ENCODE assay signal across 12 mouse cellular contexts in genomic region chr10:122386748-122387147, GRCm38 (mm10).
"Had no signal": no experiment of that assay in that cellular context is flagged by ENCODE, and none has a peak within 500 bp of the region (broad histone marks: within the 10 kb centered on the region; RNA-seq: fewer than 3 reads in every experiment).

No protein-coding gene starts in this region.

- H3K9ac ChIP-seq: intestine, embryonic 15.5 days; limb, embryonic 12.5 days; midbrain, embryonic 12.5 days; neural tube, embryonic 13.5 days had no signal

- H3K4me2 ChIP-seq: intestine, embryonic 15.5 days; limb, embryonic 12.5 days; midbrain, embryonic 12.5 days; neural tube, embryonic 13.5 days had no signal

- DNase-seq: kidney, adult 18-20 months; layer of hippocampus, adult 9-11 months; layer of hippocampus, postnatal 36 days; lung, adult 18-20 months; retina, postnatal 1 day; thymus, postnatal 36 days had no signal

- H3K36me3 ChIP-seq: intestine, embryonic 15.5 days; limb, embryonic 12.5 days; midbrain, embryonic 12.5 days; neural tube, embryonic 13.5 days had no signal

- H3K27ac ChIP-seq: intestine, embryonic 15.5 days; kidney, postnatal 0 days; limb, embryonic 12.5 days; midbrain, embryonic 12.5 days; neural tube, embryonic 13.5 days had no signal

- H3K4me1 ChIP-seq: intestine, embryonic 15.5 days; limb, embryonic 12.5 days; midbrain, embryonic 12.5 days; neural tube, embryonic 13.5 days had no signal

- H3K4me3 ChIP-seq: intestine, embryonic 15.5 days; limb, embryonic 12.5 days; midbrain, embryonic 12.5 days; neural tube, embryonic 13.5 days had no signal

- ATAC-seq: intestine, embryonic 15.5 days; midbrain, embryonic 16.5 days had no signal

- H3K9me3 ChIP-seq: intestine, embryonic 15.5 days; limb, embryonic 12.5 days; midbrain, embryonic 12.5 days; neural tube, embryonic 13.5 days had no signal

- H3K27me3 ChIP-seq: intestine, embryonic 15.5 days; limb, embryonic 12.5 days; midbrain, embryonic 12.5 days; neural tube, embryonic 13.5 days had no signal
